Mouse (Mus musculus): ENCODE data around the gene Cdkl3.
"Not testable (repeated sequence)": the region's sequence is repeated elsewhere in the genome, so short reads cannot be mapped to it uniquely, and the experiment has no call there.

Gene Cdkl3

GRCm38 (mm10) chr11:52080656-52081055 lies 76.6 kb downstream of the Cdkl3 start:
- DNase-seq: no peak

DNA sequence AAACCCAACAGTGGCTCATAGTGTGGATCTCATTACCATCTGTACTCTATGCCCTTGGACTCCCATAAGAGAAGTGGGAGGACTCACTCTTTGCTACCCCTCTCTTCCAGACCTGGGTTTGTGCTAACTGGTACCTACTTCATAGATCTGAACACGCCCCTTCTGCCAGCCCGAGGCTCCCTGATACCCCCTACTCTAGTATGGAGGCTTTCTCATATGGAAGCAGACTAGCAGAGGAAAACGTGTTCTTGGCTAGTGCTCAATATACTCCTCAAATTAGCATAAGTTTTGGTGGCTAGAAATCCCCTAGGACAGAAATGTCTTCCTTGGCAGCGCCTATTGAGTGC lies 81.8 kb downstream of the Cdkl3 start:
- DNase-seq: no peak

GRCm38 (mm10) chr11:52086204-52086864 lies 82.3 kb downstream of the Cdkl3 start:
- DNase-seq: no peak

DNA sequence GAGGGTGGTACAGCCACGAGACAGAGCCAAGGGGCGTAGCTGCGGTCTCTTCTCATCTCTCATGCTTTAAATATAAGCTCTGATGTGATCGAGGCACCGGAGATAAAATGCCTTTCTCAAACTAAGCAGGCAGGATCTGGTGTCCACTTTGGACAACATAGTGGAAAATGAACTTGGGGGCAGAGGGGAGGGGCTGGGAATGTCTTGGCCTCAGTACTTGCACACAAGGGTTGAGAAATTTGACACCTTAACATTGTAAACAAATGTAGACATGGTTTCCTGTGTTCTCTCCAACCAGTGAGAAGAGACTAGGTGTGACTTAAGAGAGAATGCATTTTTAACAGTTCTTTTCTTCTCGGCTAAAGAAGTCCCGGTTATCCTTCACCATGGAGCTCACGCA lies 85.3 kb downstream of the Cdkl3 start:
- no peak for DNase-seq

GRCm38 (mm10) chr11:52091261-52091660 lies 87.2 kb downstream of the Cdkl3 start:
- no peak for DNase-seq

DNA sequence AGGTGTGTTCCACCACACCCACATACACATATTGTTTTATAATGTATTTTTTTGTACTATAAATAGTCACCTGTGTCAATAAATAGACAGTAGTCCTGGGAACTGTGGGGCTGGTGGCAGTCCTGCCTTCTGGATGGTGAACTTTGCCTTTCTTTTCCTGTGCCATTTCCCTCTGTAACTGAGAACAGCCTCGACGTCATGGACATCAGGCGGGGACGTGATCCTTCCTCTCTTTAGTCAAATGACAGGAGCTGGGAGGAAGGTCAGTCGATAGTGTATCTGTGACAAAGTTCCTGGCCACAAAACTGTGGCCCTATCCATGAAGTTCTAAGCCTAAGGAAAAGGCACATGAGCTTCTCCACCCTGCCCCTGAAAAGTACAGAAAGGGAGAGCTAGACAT lies 90.5 kb downstream of the Cdkl3 start:
- no peak for DNase-seq

DNA sequence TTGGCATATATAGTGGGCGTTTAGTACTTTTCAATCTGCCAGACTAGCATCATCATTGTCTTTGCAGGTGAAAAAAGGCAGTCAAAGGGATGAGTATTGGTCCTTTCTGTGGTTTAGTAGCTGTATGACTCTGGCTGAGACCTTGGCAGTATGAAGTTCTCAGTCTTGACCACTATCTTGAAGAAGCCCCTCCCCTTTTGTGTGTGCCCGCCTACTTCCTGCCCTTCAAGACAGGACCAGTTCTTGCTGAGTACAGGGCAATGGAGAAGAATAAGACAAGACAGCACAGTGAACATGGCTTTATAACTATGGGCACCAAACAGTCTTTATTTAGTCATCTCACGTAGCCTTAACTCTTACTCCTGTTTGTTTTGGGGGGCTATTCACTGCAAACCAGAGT lies 93.0 kb downstream of the Cdkl3 start:
- DNase-seq: no peak

DNA sequence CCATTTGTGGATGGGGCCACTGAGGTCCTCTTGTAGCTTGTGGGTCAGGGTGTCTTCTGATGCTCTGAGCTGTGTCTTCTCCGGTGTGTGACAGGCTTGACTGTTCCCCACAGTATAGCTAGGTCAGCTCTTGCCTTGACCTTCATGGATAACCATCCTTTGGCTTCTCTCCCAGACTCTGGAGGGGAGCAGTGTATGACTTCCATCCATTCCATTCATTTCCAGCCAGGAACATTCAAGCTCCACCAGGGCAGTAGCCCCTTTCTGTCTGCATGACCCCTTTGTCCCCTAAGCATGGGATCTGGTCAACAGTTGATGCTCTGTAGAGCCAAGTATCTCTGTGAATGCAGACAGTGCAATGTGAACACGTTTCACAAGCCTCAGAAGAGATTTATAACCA lies 93.6 kb downstream of the Cdkl3 start:
- DNase-seq: no peak

GRCm38 (mm10) chr11:52098398-52098946 lies 94.5 kb downstream of the Cdkl3 start, which contains the start of gene Ppp2ca:
Gene Ppp2ca, plus strand, starts transcription at chr11:52098681.
- DNase-seq: peak; percentile 96

DNA sequence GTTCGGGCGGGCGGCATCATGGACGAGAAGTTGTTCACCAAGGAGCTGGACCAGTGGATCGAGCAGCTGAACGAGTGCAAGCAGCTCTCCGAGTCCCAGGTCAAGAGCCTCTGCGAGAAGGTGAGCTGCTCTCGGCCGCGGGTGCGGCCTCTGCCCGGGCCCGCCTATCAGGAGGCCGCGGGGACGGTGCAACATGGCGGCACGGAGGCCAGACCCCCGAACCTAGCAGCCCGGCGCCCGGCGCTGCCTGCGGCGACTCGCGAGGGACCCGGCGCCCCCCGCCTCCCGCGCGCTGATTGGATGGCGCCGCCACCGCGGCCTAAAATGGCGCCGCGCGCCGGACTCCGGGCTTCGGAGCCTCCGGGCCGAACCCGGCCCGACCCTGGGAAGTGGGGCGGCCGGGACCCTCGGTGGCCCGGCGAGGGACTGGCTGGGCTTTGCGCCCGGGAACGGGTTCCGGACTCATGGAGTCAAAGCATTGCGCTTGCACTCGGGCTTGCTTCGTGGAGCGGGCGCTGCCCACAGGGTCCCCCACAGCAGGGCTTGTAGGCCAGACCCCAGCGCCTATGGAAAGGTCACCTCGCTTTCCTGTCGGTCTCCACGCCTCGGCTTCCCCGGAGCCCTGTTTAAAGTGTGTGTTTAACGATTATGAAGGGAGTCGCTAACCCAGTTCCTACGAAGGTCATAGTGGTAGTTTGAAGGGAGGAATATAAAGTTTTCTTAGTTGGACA lies 95.2 kb downstream of the Cdkl3 start:
- DNase-seq: peak; percentile 70

DNA sequence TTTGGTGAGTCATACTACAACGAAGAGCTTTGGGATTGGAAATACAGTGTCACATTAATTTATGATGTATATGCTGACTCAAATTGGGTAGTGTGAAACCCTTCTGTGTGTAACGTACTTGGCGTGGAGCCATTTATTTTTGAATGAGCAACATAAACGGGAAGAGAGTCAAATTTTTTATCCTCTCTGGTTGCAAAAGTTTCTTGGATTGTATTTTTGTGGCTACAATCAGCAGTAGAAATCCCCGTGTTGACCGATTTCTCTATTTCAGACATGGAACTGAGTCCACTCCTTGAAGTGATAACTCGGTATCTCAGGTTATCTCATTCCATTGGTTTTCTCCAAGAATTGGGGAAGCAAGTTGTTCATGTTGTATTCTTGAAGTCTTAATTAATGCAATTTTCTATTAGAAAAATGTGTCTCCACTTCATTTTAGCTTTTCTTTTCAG lies 95.8 kb downstream of the Cdkl3 start:
- DNase-seq: no peak

DNA sequence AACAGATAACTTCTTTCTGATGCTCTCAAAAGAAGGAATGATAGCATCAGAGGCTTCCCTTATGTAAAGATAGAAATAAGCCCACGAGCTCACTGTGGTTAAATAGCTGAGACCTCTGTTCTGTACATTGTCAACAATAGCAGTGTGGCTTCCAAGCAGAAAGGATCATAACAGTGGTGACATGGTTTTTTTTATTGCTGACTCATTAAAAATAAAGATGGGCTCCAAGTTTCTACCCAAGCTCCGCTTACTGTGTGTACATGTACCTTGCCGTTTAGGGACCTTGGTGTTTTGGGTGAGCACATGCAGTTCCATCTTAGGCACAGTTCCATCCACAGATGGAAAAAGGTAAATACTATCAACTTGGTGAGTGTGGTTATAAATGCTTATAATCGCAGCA lies 99.0 kb downstream of the Cdkl3 start:
- no peak for DNase-seq

- DNase-seq: no peak
These were observed 101.5 kb downstream of the Cdkl3 start for GRCm38 (mm10) chr11:52105503-52105902.

DNA sequence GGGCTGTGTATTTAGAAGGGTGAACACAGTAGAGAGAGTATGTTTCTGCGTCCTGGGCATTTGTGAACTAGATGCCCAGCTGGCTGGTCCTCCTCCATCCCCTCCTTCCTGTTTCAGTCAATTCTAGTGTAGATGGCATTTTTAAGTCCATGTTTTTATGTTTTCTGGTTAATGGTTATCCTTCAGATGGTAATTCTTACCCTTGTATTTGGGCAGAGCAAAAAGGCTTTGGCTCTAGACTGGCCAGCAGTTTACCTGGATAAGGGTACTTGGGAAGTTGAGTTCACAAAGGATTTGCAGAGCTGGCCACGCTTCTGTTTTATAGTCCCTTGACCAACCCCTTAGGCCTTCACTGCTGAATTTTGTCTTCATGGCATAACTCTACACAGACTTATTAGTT lies 102.0 kb downstream of the Cdkl3 start:
- DNase-seq: no peak

DNA sequence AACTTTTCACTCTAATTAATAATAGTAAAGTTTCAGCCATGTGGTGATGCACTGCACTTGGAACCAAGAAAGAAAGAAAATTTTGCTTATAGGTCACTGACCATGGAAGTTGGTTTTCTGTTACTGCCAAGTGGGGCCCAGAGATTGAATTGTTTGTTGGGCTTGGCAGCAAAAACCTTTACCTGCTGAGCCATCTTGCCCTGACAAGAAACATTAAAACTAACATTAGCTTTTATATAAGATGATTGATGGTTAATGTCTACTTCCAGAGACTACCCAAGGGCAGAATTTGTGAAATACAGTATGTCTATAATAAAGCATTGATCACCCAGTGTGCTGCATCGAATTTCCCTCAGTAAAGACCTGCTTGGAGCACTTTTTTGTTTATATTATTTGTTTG lies 102.4 kb downstream of the Cdkl3 start:
- no peak for DNase-seq

- DNase-seq: no peak
These were observed 104.8 kb downstream of the Cdkl3 start for GRCm38 (mm10) chr11:52108796-52109195.

DNA sequence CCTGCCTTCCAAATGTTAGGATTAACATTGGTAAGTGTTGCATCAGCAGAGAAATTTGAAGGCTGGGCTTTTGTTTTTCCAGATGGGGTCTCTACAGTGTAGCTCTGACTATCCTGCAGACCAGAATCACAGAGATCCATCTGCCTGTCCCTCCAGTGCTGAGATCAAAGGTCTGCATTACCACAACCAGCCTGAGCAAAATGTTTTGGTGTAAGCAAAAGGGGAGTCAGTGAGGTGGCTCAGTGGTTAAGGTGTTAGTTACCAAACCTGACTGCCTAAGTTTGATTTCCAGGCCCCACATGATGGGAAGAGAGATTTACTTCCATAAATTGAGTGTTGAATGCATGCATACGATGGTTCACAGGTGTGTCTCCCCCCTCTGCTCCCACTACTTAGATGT lies 105.4 kb downstream of the Cdkl3 start:
- DNase-seq: no peak

GRCm38 (mm10) chr11:52115479-52115878 lies 111.5 kb downstream of the Cdkl3 start:
- no peak for DNase-seq

GRCm38 (mm10) chr11:52116117-52116516 lies 112.1 kb downstream of the Cdkl3 start:
- DNase-seq: not testable (repeated sequence)

- DNase-seq: no peak
These were observed 113.1 kb downstream of the Cdkl3 start for GRCm38 (mm10) chr11:52117156-52117555.

- DNase-seq: not testable (repeated sequence)
These were observed 116.4 kb downstream of the Cdkl3 start for GRCm38 (mm10) chr11:52120415-52120814.

GRCm38 (mm10) chr11:52122045-52122444 lies 118.0 kb downstream of the Cdkl3 start:
- DNase-seq: no peak

GRCm38 (mm10) chr11:52124468-52124867 lies 120.4 kb downstream of the Cdkl3 start:
- no peak for DNase-seq

DNA sequence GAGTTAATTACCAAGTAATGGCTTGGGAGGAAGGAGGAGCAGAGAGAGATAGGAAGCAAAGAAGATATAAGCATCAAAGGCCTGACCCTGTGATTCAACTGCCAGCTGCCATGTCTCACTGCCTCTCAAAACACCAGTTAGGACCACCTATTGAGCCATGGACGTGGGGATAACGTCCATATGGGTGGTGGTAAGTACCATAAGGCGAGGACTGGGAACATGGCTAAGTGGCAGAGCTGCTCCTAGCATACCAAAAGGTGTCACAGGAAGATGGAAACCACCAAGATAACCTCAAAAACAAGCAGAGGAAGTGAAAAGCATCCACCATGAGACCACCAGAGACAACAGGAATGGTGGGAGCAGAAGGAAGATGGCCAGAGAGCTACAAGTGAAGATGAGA lies 123.1 kb downstream of the Cdkl3 start:
- DNase-seq: no peak
